Mouse (Mus musculus) heart, adult 2 months (tissue): ENCODE data around the gene Ppard. TPM values are rescaled to one million over a fixed set of nuclear protein-coding genes. Genes with fewer than 3 reads are reported as not detected.

ENCODE experiments used
- DNase-seq, 2 experiments: peaks; one replicate each; pipeline ENCODE4 v3.0.0; 2021
- H3K27ac ChIP-seq: fragments of 200-600 bp; 2 replicates; pipeline ENCODE4 v1.8.1; 2022
- H3K27me3 ChIP-seq: fragments of 200-500 bp; 2 replicates; pipeline ENCODE4 v1.6.1; 2012; ENCODE audit warnings: mild to moderate bottlenecking, low read length, inconsistent platforms, mixed read lengths; ENCODE audit not compliant: control insufficient read depth, insufficient read depth
- H3K36me3 ChIP-seq: fragments of 200-500 bp; 2 replicates; pipeline ENCODE4 v1.6.1; 2012; ENCODE audit warnings: low read length, inconsistent platforms; ENCODE audit not compliant: control insufficient read depth, insufficient read depth
- H3K4me1 ChIP-seq: fragments of 200-500 bp; 2 replicates; pipeline ENCODE4 v1.6.1; 2011; ENCODE audit warnings: low read length; ENCODE audit not compliant: control insufficient read depth, insufficient read depth
- H3K4me3 ChIP-seq: fragments of 200-600 bp; 2 replicates; pipeline ENCODE4 v1.8.1; 2022
- H3K79me2 ChIP-seq: fragments of 200-500 bp; replicated peaks from 2 replicates; pipeline ENCODE4 v1.6.1; 2012; ENCODE audit warnings: mild to moderate bottlenecking, inconsistent platforms, low read length, moderate library complexity, mixed read lengths; ENCODE audit not compliant: control insufficient read depth, insufficient read depth
- H3K9ac ChIP-seq: fragments of 200-500 bp; 2 replicates; pipeline ENCODE4 v1.6.1; 2012; ENCODE audit warnings: low read depth, mild to moderate bottlenecking, control low read depth, inconsistent platforms, low read length, mixed read lengths
- CTCF ChIP-seq: fragments of 200-600 bp; IDR thresholded peaks from 2 replicates; pipeline ENCODE4 v1.8.1; 2022; ENCODE audit warnings: antibody characterized with exemption, mild to moderate bottlenecking, moderate library complexity
- EP300 ChIP-seq: fragments of 200-500 bp; IDR thresholded peaks from 2 replicates; pipeline ENCODE4 v1.6.1; 2011; ENCODE audit warnings: low read depth, low read length, control low read depth; ENCODE audit not compliant: insufficient read depth
- POLR2A ChIP-seq: fragments of 200-500 bp; IDR thresholded peaks from 2 replicates; pipeline ENCODE4 v1.6.1; 2011; ENCODE audit warnings: mild to moderate bottlenecking, low read depth, low read length, control low read depth; ENCODE audit not compliant: insufficient read depth
- WGBS: fragments of 180-500 bp; shearing (Covaris S2); methylation state at CpG from one replicate; pipeline ENCODE4 v1.1.7; 2018; 5-methylcytosine and 5-hydroxymethylcytosine counted together
- intact Hi-C: fragments of 180-260 bp; cut with DNase I; formaldehyde crosslinking; loops from one replicate; pipeline ENCODE4 v1.15.1; 2025
- polyA plus RNA-seq: library from polyadenylated mRNA; depleted of rRNA; stranded (reverse); fragments of >200 nt; gene quantifications from 2 replicates; pipeline ENCODE4 v1.2.3, GENCODE M21; 2012
- total RNA-seq, 2 experiments: library from RNA; stranded (reverse); gene quantifications; 2 replicates each; pipeline ENCODE4 v1.2.3; 2021

The Ppard gene
- total and polyA plus RNA-seq, 3 experiments = 31.5 to 35.9 (median 33.0) TPM

- Histone ChIP-seq H3K4me1 (peaks cover 2% of the 10 kb centered on the region), H3K27me3 (no peaks in the 10 kb centered on the region), H3K36me3 (peaks cover 4% of the 10 kb centered on the region; the same call in 1 of the 2 replicates), H3K27ac (no peak overlapping the region), H3K9ac (no peak overlapping the region), H3K79me2 (no peaks in the 10 kb centered on the region), H3K4me3 (no peak overlapping the region)
- 73% methylated on average over 7 of the region's 7 CpGs for WGBS
- TF ChIP-seq EP300 (no peak), CTCF (no peak), POLR2A (peak; percentile 5; the same call in 1 of the 2 replicates)
- DNase-seq = no peak
- intact Hi-C loops = no loop called here
Measured at GRCm38 (mm10) chr17:28331241-28332112, 99.0 kb downstream of the Ppard start.

GRCm38 (mm10) chr17:28332113-28332914, 99.8 kb downstream of the Ppard start:
- peaks cover 4% of the 10 kb centered on the region; the same call in 1 of the 2 replicates for H3K36me3 ChIP-seq
- intact Hi-C loops = no loop called here
- H3K79me2 ChIP-seq = no peaks in the 10 kb centered on the region
- H3K27me3 ChIP-seq = no peaks in the 10 kb centered on the region
- H3K9ac ChIP-seq = no peak overlapping the region
- H3K4me1 ChIP-seq = peaks cover 2% of the 10 kb centered on the region
- TF ChIP-seq EP300 = no peak
- TF ChIP-seq POLR2A = no peak
- TF ChIP-seq CTCF = no peak
- no peak overlapping the region for H3K4me3 ChIP-seq
- no peak overlapping the region for H3K27ac ChIP-seq
- WGBS = 60% methylated on average over 13 of the region's 13 CpGs
- no peak for DNase-seq

- no peak overlapping the region for H3K9ac ChIP-seq
- no peak overlapping the region for H3K27ac ChIP-seq
- H3K79me2 ChIP-seq = no peaks in the 10 kb centered on the region
- H3K4me3 ChIP-seq = no peak overlapping the region
- no peaks in the 10 kb centered on the region for H3K27me3 ChIP-seq
- WGBS = 67% methylated on average over 31 of the region's 31 CpGs
- no peak for TF ChIP-seq CTCF
- TF ChIP-seq POLR2A = no peak
- TF ChIP-seq EP300 = no peak
- no peak for DNase-seq
- no peaks in the 10 kb centered on the region for H3K4me1 ChIP-seq
- intact Hi-C loops = no loop called here
- H3K36me3 ChIP-seq = peaks cover 4% of the 10 kb centered on the region; the same call in 1 of the 2 replicates
Measured at GRCm38 (mm10) chr17:28332915-28333546, 100.5 kb downstream of the Ppard start.

- no peak overlapping the region for H3K4me3 ChIP-seq
- DNase-seq = no peak
- H3K36me3 ChIP-seq = no peaks in the 10 kb centered on the region
- 76% methylated on average over 10 of the region's 10 CpGs for WGBS
- no peaks in the 10 kb centered on the region for H3K4me1 ChIP-seq
- intact Hi-C loops = no loop called here
- no peaks in the 10 kb centered on the region for H3K27me3 ChIP-seq
- H3K9ac ChIP-seq = no peak overlapping the region
- no peak overlapping the region for H3K27ac ChIP-seq
- TF ChIP-seq CTCF (no peak), POLR2A (no peak), EP300 (no peak)
- H3K79me2 ChIP-seq = no peaks in the 10 kb centered on the region
Measured at GRCm38 (mm10) chr17:28335267-28335666, 102.8 kb downstream of the Ppard start.

GRCm38 (mm10) chr17:28337547-28337946, 105.0 kb downstream of the Ppard start:
- intact Hi-C loops = no loop called here
- no peak for TF ChIP-seq POLR2A
- TF ChIP-seq CTCF = no peak
- TF ChIP-seq EP300 = no peak
- no peaks in the 10 kb centered on the region for H3K36me3 ChIP-seq

More at GRCm38 (mm10) chr17:28337547-28337946, 105.0 kb downstream of the Ppard start:
- no peaks in the 10 kb centered on the region for H3K79me2 ChIP-seq
- 88% methylated on average over 7 of the region's 7 CpGs for WGBS
- H3K27ac ChIP-seq = no peak overlapping the region
- 0 out of 2 replicates have a peak, but pooled peaks cover 3% of the 10 kb centered on the region for H3K4me1 ChIP-seq
- H3K27me3 ChIP-seq = no peaks in the 10 kb centered on the region
- H3K4me3 ChIP-seq = no peak overlapping the region
- no peak overlapping the region for H3K9ac ChIP-seq
- DNase-seq = no peak
